Mouse (Mus musculus) intestine, embryonic 16.5 days (tissue): ENCODE results near the gene Lenep. TPM values are rescaled to one million over a fixed set of nuclear protein-coding genes. Genes with fewer than 3 reads are reported as not detected.

Experiments
- ATAC-seq: fragments of 200-750 bp; cut with Nextera tagmentation; 2 replicates; pipeline ENCODE4 v1.8.0; 2017; ENCODE audit warnings: moderate TSS enrichment, moderate library complexity
- H3K27ac ChIP-seq: fragments of 300-500 bp; sonication (generic); 2 replicates; pipeline ENCODE4 v1.5.1; 2014; ENCODE audit warnings: mild to moderate bottlenecking, low read length
- H3K27me3 ChIP-seq: fragments of 300-500 bp; sonication (generic); replicated peaks from 2 replicates; pipeline ENCODE4 v1.6.1; 2014; ENCODE audit warnings: low read length, control low read depth, mixed read lengths; ENCODE audit not compliant: control insufficient read depth, insufficient read depth
- H3K36me3 ChIP-seq: fragments of 300-500 bp; sonication (generic); 2 replicates; pipeline ENCODE4 v1.6.1; 2014; ENCODE audit warnings: low read length, control low read depth; ENCODE audit not compliant: control insufficient read depth, insufficient read depth
- H3K4me1 ChIP-seq: fragments of 300-500 bp; sonication (generic); 2 replicates; pipeline ENCODE4 v1.6.1; 2014; ENCODE audit warnings: low read length, control low read depth, mixed read lengths; ENCODE audit not compliant: control insufficient read depth, insufficient read depth
- H3K4me2 ChIP-seq: fragments of 300-500 bp; sonication (generic); 2 replicates; pipeline ENCODE4 v1.6.1; 2014; ENCODE audit warnings: low read depth, low read length, control low read depth
- H3K4me3 ChIP-seq: fragments of 300-500 bp; sonication (generic); 2 replicates; pipeline ENCODE4 v1.5.1; 2014; ENCODE audit warnings: mild to moderate bottlenecking, low read length
- H3K9ac ChIP-seq: fragments of 300-500 bp; sonication (generic); 2 replicates; pipeline ENCODE4 v1.6.1; 2014; ENCODE audit warnings: low read depth, low read length
- H3K9me3 ChIP-seq: fragments of 300-500 bp; sonication (generic); 2 replicates; pipeline ENCODE4 v1.6.1; 2016; ENCODE audit warnings: low read length, control low read depth; ENCODE audit not compliant: control insufficient read depth
- WGBS: fragments of 180-500 bp; shearing (Covaris S2); extraction: QIAGEN DNeasy Blood & Tissue Kit; methylation state at CpG from one replicate; pipeline ENCODE4 v1.1.7; 2014; 5-methylcytosine and 5-hydroxymethylcytosine counted together
- polyA plus RNA-seq: library from polyadenylated mRNA; unstranded; fragments of >200 nt; fragmentation: Nextera tagmentation; extraction: Ambion mirVana; gene quantifications from 2 replicates; pipeline ENCODE4 v1.2.1, GENCODE M21; 2015

Gene Lenep
- polyA plus RNA-seq, 1 experiment from 2014 or later: not detected

DNA sequence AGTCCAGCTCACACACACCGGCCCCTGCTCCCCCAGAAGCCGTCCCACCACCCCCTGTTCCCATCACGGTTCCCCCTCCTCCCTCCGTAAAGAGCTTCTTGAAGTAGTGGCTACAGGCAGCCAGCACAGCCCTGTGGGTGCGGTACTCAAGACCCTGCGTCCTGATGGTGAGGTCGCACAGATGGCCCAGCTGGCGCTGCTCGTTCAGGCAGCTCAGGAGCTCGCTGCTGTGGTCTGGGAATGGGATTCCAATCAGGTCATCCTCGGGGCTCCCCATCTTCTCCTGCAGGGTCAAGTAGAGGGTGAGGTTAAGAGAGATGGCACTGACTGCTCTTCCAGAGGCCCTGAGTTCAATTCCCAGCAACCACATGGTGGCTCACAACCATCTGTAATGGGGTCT lies 21.4 kb downstream of the Lenep start:
- 77% methylated on average over 11 of the region's 11 CpGs for whole genome bisulfite sequencing

DNA sequence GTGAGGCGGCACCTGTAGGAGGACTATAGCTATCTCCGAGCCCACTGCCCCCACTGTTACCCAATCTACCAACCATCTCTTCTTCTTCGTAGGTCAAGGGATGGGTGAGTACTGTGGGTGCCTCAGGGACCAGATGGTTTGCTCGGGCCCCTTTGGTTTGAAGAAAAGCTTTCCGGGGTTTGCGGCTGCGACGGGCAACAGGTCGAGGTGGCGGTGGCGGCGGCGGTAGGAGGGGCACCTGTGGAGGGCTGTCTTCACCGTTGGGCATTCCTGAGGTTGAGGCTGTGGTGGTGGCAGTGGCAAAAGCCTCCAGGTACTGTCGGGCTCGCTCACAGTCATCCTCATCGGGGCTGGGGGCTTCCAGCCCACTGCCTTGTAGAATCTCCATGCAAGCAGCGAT lies 21.9 kb downstream of the Lenep start:
- no peak overlapping the region for H3K4me2 ChIP-seq
- no peak overlapping the region for H3K4me3 ChIP-seq
- no peak overlapping the region for H3K27ac ChIP-seq
- no peaks in the 10 kb centered on the region for H3K27me3 ChIP-seq
- no peaks in the 10 kb centered on the region for H3K9me3 ChIP-seq
- 94% methylated on average over 18 of the region's 18 CpGs for WGBS
- no peak overlapping the region for H3K9ac ChIP-seq
- ATAC-seq: no peak
- H3K4me1 ChIP-seq: peaks cover 38% of the 10 kb centered on the region
- H3K36me3 ChIP-seq: peaks cover 4% of the 10 kb centered on the region; the same call in 1 of the 2 replicates

More for the DNA sequence above, 21.4 kb downstream of the Lenep start:
- Histone ChIP-seq H3K27me3 (no peaks in the 10 kb centered on the region), H3K9me3 (no peaks in the 10 kb centered on the region), H3K4me1 (peaks cover 39% of the 10 kb centered on the region), H3K36me3 (peaks cover 4% of the 10 kb centered on the region; the same call in 1 of the 2 replicates), H3K9ac (no peak overlapping the region), H3K4me2 (no peak overlapping the region), H3K27ac (no peak overlapping the region), H3K4me3 (no peak overlapping the region)
- no peak for ATAC-seq

DNA sequence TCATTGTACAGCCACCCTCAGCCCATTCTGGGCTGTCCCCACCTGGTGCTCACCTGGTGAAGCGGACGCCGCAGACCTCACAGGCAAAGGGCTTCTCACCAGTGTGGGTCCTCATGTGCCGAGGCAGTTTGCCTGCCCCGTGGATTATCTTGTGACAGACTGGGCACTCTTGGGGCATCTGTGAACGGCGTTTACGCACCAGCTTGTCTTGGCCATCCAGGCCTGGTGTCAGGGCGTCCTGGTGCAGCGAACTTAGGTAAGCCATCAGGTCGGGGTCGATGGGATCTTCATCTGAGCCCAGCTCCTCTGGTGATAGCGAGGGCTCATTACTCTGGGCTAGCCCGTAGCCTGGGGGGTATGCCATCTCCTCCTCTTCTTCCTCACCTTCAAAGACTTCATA lies 22.3 kb downstream of the Lenep start:
- no peak overlapping the region for H3K4me3 ChIP-seq
- H3K4me2 ChIP-seq: no peak overlapping the region
- no peak for ATAC-seq
- no peaks in the 10 kb centered on the region for H3K27me3 ChIP-seq
- H3K9me3 ChIP-seq: no peaks in the 10 kb centered on the region
- peaks cover 33% of the 10 kb centered on the region for H3K4me1 ChIP-seq
- 93% methylated on average over 14 of the region's 14 CpGs for WGBS
- H3K27ac ChIP-seq: no peak overlapping the region
- peaks cover 4% of the 10 kb centered on the region; the same call in 1 of the 2 replicates for H3K36me3 ChIP-seq
- no peak overlapping the region for H3K9ac ChIP-seq

DNA sequence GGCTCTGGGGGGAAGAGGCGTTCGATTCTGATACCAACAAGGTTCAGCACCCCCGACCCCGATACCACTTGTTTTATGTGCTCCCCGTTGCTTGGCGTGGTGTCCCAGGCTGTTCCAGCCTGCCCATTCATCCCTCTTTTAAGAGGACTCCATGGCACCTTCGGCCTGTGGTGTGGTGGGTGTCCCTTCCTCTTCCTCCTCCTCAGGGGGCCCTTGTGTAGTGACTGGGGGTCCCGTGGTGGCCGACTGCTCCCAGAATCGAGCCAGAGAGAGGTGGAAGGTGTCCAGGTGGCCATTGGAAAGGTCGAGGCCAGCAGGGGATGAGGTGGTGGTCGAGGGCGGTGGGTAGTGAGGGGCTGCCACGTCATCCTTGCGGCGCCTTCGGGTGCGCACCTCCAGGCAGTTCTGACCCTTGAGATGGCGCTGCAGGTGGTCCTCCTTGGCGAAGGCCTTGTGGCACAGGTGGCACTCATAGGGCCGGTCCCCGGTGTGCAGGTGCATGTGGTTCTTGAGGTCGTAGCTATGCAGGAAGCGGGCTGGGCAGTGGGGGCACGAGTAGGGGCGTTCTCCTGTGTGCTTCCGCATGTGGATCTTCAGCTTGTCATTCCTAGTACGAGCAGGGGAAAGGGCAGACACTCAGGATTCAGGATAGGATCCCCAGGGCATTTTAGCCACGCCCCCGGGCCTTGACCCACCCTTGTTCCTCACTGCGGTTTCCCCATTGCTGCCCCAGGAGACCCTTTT lies 23.0 kb downstream of the Lenep start:
- peaks cover 4% of the 10 kb centered on the region; the same call in 1 of the 2 replicates for H3K36me3 ChIP-seq
- peaks cover 26% of the 10 kb centered on the region for H3K4me1 ChIP-seq
- H3K9ac ChIP-seq: no peak overlapping the region; the same call in 1 of the 2 replicates
- H3K27ac ChIP-seq: no peak overlapping the region; the same call in 1 of the 2 replicates
- H3K27me3 ChIP-seq: no peaks in the 10 kb centered on the region
- H3K4me2 ChIP-seq: peak overlapping the region; percentile 80; the same call in 1 of the 2 replicates
- ATAC-seq: no peak
- 86% methylated on average over 31 of the region's 31 CpGs for WGBS
- no peaks in the 10 kb centered on the region for H3K9me3 ChIP-seq
- no peak overlapping the region for H3K4me3 ChIP-seq

DNA sequence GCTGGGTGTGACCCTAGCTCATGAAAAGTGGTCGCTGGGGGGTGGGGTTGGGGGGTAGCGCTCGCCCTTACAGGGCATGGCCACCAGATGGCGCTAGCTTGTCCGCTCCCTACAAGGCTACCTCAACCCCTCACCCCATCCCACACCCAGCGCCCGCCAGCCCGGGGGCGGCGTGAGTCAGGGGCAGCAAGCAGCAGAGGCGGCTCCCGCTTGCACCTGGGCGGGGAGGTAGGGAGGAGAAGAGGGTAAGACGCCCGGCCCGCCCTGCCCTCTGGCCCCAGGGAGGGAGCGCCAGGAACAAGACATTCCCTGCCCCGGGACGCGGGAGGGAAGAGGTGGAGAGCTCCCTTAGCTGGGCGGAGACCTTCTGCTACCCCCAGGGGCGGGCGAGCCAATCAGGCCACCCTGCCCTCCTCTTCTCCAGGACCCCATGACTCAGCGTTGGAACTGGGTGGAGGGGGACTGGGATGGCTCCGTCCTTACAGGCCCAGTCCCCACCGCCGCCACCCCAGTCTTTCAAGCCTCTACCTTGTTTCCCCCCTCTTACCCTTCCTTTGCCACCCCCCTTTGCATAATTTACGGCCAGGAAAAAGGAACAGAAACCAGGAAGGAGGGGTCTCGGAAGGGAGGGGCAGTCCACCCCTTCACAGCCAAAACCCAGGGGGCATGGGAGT lies 24.1 kb downstream of the Lenep start:
- Histone ChIP-seq H3K4me2 (peak overlapping the region; percentile 80), H3K36me3 (peaks cover 2% of the 10 kb centered on the region; the same call in 1 of the 2 replicates), H3K4me1 (peaks cover 19% of the 10 kb centered on the region), H3K9ac (peak overlapping the region; percentile 72), H3K9me3 (no peaks in the 10 kb centered on the region), H3K27ac (peak overlapping the region; percentile 66), H3K4me3 (peak overlapping the region; percentile 56), H3K27me3 (no peaks in the 10 kb centered on the region)
- 2% methylated on average over 29 of the region's 29 CpGs for WGBS
- ATAC-seq: peak; percentile 89

DNA sequence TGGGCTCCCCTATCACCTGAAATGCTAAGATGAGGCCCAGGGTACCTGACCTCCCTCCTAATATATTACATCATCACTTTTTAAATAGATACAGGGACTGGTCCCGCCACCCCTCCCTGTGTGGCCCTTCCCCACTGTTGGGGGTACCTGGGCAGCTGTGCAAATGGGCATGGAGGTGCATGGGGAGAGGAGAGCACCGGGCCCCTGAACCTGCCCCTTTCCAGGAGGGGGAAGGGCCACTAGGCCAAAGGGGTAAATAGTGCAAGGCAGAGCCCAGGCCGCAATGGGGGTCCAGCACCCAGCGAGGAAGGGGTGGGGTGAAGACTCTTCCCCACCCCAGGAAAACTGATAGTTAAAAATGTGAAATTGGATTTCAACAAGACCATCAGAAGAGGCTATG lies 24.8 kb downstream of the Lenep start:
- H3K27ac ChIP-seq: no peak overlapping the region
- WGBS: 70% methylated on average over 4 of the region's 4 CpGs
- H3K9me3 ChIP-seq: no peaks in the 10 kb centered on the region
- no peak overlapping the region; the same call in 1 of the 2 replicates for H3K4me3 ChIP-seq
- peak overlapping the region; percentile 80; the same call in 1 of the 2 replicates for H3K4me2 ChIP-seq
- H3K27me3 ChIP-seq: no peaks in the 10 kb centered on the region
- peak overlapping the region; percentile 72 for H3K9ac ChIP-seq
- peak; percentile 2; the same call in 1 of the 2 replicates for ATAC-seq
- H3K36me3 ChIP-seq: peaks cover 2% of the 10 kb centered on the region; the same call in 1 of the 2 replicates
- peaks cover 19% of the 10 kb centered on the region for H3K4me1 ChIP-seq

DNA sequence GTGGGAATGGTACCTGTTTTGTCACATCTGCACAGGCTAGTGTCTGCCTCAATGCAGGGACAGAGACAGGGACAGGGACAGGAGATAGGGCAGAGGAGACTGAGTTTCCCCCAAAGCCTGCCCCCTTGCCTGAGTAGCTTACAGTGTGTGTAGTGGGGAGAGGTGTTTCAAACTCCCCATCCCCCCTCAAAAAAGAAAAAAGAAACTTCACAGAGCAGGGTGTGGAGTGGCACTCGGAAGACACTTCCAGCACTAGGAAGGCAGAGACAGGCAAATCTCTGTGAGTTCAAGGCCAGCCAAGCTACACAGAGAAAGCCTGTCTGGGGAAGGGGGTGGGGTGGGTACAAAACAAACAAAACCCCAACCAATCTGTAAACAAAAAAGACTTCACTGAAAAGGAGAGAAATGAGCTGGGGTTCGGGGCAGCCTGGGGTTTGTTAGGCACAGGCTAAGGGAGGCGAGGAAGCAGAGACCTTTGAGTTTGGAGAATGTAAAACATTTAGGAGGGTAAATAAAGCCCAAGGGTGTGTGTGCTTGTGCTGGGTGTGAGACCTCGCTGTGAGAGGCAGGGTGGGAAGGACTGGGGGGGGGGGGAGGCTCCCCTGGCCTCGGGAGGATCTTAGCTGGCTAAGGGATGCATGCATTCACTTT lies 28.9 kb downstream of the Lenep start:
- Histone ChIP-seq H3K9ac (no peak overlapping the region), H3K4me3 (no peak overlapping the region), H3K4me2 (no peak overlapping the region), H3K27me3 (no peaks in the 10 kb centered on the region), H3K4me1 (peaks cover 10% of the 10 kb centered on the region), H3K9me3 (no peaks in the 10 kb centered on the region), H3K27ac (peak overlapping the region; percentile 33; the same call in 1 of the 2 replicates), H3K36me3 (no peaks in the 10 kb centered on the region)
- ATAC-seq: no peak
- WGBS: 38% methylated on average over 5 of the region's 5 CpGs

DNA sequence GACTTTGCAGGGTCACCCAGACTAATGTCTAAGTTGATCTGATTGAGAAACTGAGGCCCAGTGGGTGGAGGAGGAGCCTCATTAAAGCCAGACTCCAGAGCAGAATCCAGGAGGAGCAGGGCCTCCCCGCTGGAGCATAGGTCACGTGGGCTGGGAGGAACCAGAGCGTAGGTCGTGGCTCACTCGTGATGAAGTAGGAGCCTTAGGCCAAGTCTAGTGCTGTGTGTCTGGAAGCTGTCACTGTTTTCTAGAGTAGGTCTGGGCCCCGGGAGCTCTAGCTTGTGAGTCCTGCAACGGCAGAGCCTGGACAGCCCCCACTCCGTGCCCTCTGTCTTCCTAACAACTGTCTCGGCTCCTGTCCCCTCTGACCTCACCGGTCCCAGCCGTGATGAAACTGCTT lies 35.3 kb downstream of the Lenep start:
- Histone ChIP-seq H3K4me2 (0 out of 2 replicates have a peak overlapping the region, but pooled peaks have one; percentile 31), H3K9ac (peak overlapping the region; percentile 27; the same call in 1 of the 2 replicates), H3K27ac (peak overlapping the region; percentile 55), H3K27me3 (no peaks in the 10 kb centered on the region), H3K4me1 (peaks cover 17% of the 10 kb centered on the region), H3K36me3 (no peaks in the 10 kb centered on the region), H3K9me3 (no peaks in the 10 kb centered on the region), H3K4me3 (no peak overlapping the region; the same call in 1 of the 2 replicates)
- ATAC-seq: peak; percentile 79
- 38% methylated on average over 11 of the region's 11 CpGs for WGBS
